Mouse (Mus musculus) spleen, postnatal 10 days (tissue): ENCODE data around the gene Rem2.

Source experiments
- DNase-seq, 2 experiments: peaks; one replicate each; pipeline ENCODE4 v3.0.0; 2021 to 2022; ENCODE audit warnings: low spot score in 2 of 2

Gene Rem2

GRCm38 (mm10) chr14:54492345-54493131, 16.6 kb downstream of the Rem2 start:
- no peak for DNase-seq

- no peak for DNase-seq
Measured at GRCm38 (mm10) chr14:54493236-54493635, 17.3 kb downstream of the Rem2 start.

DNA sequence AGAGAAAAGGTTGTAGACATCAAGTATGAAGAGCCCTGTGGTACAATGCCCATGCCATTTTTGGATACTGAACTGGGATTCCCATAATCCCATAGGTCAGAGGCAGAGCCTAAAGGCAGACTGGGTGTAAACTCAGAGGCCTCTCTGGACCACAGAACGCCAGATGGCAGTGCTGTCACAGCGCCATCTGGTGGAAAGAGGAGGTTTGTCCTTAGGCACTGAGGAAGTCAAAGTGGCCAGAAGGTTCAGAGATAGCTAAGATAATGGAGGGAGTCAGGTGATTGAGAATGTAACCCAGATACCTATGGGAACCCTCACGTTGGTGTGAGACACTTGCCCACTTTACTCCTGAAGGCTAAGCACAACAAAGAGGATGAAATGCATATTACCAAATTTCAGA, 18.3 kb downstream of the Rem2 start:
- DNase-seq: peak; percentile 70 to 83

- DNase-seq: no peak
Measured at GRCm38 (mm10) chr14:54496706-54497105, 20.8 kb downstream of the Rem2 start.

DNA sequence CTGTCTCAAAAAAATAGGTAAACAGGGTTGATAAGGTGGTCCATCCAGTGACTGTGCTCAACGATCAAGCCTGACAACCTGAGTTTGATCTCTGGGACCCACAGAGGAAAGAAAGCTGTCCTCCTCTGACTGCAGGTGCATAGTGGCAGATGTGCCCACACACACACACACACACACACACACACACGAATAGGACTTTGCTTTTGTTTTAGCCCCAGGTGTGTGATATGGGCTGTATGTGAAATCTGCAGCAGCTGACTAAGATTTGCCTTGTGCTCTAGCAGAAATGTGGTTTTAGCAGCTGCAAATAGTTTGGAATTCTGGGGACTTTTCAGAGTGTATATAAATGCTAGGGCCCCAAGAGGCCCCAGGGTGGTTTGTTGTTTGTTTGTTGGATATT, 23.4 kb downstream of the Rem2 start:
- DNase-seq: no peak

DNA sequence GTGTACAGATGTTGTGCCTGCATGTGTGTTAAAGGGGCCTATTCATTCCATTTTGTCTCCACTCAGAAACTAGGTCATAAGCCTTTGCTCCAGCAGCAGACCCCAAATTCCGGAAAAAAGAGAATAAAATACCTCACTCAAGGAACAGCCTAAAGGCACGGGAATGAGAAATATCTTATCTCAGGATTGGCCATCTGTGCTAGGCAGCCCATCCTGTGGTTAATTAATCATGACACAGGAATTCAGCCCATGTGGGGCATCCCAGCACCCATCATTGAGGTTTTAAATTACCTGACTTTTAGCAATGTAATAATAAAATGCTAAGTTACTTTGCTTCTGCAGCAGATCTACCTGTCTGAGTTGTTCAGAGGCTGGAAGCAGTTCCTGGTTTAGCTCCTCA, 25.5 kb downstream of the Rem2 start:
- DNase-seq: no peak

GRCm38 (mm10) chr14:54503092-54503491, 27.2 kb downstream of the Rem2 start:
- no peak for DNase-seq

DNA sequence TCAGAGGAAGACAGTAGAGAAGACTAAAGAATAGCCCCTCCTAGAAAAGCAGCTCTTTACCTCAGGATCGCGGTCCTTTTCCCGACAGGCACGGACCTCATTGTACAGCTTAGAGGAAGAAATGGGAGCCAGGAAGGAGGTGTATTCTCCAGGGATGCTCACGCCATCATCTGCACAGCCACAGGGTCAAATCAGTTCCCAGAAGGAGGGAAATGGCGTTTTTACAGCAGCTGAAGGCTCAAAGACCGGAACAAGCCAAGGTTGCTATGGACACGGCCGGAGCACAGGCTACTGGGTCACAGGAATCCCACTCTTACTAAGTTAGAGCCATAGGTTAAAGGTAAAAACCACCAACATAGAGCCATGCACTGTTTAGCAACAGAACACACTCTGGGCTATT, 33.9 kb downstream of the Rem2 start:
- no peak for DNase-seq

DNA sequence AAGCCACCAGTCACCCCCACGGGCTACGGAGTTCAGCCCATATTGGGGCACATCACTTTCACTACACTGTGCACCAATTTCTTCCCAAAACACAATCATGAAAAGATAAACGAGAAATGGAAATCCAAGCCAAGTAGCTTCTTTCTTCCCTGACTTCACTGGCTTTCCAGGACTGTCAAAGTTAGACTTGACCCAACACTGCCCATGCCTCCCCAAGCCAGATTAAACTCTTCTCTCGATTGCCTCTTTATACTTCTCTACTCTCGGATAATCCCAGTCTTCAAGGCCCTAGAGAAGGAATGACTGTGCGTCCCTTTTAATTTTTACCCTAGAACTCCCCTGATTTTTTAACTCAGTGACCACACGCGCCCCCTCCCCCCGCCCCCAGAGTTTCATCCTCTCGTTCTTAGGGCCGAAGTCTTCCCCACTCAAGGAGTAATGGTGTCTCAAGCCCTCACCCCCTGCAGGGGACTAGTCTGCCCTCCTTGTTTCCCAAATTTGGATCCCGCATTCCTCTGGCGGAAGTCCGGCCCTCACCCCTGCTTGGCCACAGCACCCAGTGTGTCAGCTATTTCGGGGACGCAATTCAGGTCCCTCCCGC, 40.9 kb downstream of the Rem2 start:
- no peak for DNase-seq

- DNase-seq: no peak
Measured at GRCm38 (mm10) chr14:54523600-54523999, 47.7 kb downstream of the Rem2 start.

GRCm38 (mm10) chr14:54527227-54528006, 51.5 kb downstream of the Rem2 start:
- no peak for DNase-seq

DNA sequence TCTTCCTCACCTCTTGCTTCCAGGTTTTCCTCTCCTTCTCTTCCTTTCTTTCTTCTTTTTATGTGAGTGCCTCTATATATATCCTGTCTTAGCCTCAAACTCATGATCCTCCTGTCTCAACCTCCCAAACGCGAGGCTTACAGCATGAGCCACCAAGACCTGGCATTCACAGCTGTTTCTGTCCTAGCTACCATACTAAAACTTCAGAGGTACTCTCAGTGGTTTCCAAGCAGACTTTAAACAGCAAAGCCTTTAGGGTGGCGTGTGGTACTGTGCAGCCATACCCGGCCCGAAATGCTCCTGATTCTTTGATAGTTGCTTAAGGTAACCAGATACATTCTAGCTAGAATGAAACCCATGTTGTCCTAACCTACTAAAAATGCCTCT, 52.1 kb downstream of the Rem2 start:
- no peak for DNase-seq

- DNase-seq: peak; percentile 76 to 86
Measured at GRCm38 (mm10) chr14:54528446-54529111, 52.7 kb downstream of the Rem2 start.
